Mouse (Mus musculus) embryonic facial prominence, embryonic 12.5 days (tissue): ENCODE results near the gene Gsn. TPM values are rescaled to one million over a fixed set of nuclear protein-coding genes. Genes with fewer than 3 reads are reported as not detected.

Source experiments
- ATAC-seq: fragments of 200-750 bp; cut with Nextera tagmentation; 2 replicates; pipeline ENCODE4 v1.8.0; 2017; ENCODE audit not compliant: insufficient number of reproducible peaks, insufficient read depth, low FRiP score, low TSS enrichment
- H3K27ac ChIP-seq: fragments of 300-500 bp; sonication (generic); 2 replicates; pipeline ENCODE4 v1.5.1; 2016; ENCODE audit warnings: mild to moderate bottlenecking
- H3K27me3 ChIP-seq: fragments of 300-500 bp; sonication (generic); 2 replicates; pipeline ENCODE4 v1.6.1; 2016; ENCODE audit warnings: mild to moderate bottlenecking, moderate library complexity
- H3K36me3 ChIP-seq: fragments of 300-500 bp; sonication (generic); 2 replicates; pipeline ENCODE4 v1.6.1; 2016; ENCODE audit warnings: mild to moderate bottlenecking
- H3K4me1 ChIP-seq: fragments of 300-500 bp; sonication (generic); 2 replicates; pipeline ENCODE4 v1.6.1; 2016
- H3K4me2 ChIP-seq: fragments of 300-500 bp; sonication (generic); replicated peaks from 2 replicates; pipeline ENCODE4 v1.6.1; 2016; ENCODE audit warnings: mild to moderate bottlenecking, moderate library complexity
- H3K4me3 ChIP-seq: fragments of 300-500 bp; sonication (generic); 2 replicates; pipeline ENCODE4 v1.5.1; 2016; ENCODE audit warnings: mild to moderate bottlenecking
- H3K9ac ChIP-seq: fragments of 300-500 bp; sonication (generic); 2 replicates; pipeline ENCODE4 v1.6.1; 2016; ENCODE audit warnings: mild to moderate bottlenecking, moderate library complexity
- H3K9me3 ChIP-seq: fragments of 300-500 bp; sonication (generic); 2 replicates; pipeline ENCODE4 v1.6.1; 2016; ENCODE audit warnings: mild to moderate bottlenecking, moderate library complexity
- WGBS: fragments of 180-500 bp; shearing (Covaris S2); methylation state at CpG from one replicate; pipeline ENCODE4 v1.1.7; 2016; 5-methylcytosine and 5-hydroxymethylcytosine counted together
- polyA plus RNA-seq: library from polyadenylated mRNA; unstranded; fragments of >200 nt; fragmentation: Nextera tagmentation; extraction: Ambion mirVana; gene quantifications from 2 replicates; pipeline ENCODE4 v1.2.1, GENCODE M21; 2016

Gene Gsn
- polyA plus RNA-seq, 1 experiment from 2014 or later, result 130 TPM

DNA sequence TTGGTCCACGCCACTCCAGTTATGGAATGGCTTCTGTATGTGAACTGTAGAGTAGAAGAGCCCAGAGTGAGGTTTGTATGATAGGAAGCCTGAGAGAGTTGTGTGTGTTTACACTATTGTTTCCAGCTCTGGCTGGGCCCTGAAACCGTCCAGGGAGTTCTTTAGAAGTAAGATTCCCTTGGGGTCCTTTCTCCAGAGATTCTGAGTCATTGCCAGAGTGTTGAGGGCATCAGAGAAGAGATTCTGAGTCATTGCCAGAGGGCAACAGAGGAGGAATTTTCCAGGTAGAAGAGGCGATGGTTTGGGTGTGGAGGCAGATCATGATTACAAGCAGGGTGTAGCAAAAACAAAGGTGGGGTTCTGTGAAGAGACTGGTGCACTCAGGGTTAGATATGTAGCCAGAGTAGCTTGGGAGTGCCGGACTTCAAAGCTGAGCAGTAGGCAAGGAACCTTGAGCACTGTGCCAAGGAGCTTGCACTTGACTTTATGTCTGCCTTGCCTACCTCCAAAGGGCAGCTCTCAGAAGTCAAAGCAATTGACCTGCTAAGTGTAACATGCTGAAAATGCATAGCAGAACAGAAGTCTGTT, 53.8 kb downstream of the Gsn start:
- Histone ChIP-seq H3K27me3 (no peaks in the 10 kb centered on the region), H3K9me3 (no peaks in the 10 kb centered on the region), H3K27ac (no peak overlapping the region), H3K4me2 (no peak overlapping the region), H3K4me3 (no peak overlapping the region), H3K4me1 (no peaks in the 10 kb centered on the region), H3K9ac (no peak overlapping the region), H3K36me3 (peaks cover 19% of the 10 kb centered on the region; the same call in 1 of the 2 replicates)
- 83% methylated on average over 4 of the region's 4 CpGs for WGBS
- ATAC-seq, result no peak

DNA sequence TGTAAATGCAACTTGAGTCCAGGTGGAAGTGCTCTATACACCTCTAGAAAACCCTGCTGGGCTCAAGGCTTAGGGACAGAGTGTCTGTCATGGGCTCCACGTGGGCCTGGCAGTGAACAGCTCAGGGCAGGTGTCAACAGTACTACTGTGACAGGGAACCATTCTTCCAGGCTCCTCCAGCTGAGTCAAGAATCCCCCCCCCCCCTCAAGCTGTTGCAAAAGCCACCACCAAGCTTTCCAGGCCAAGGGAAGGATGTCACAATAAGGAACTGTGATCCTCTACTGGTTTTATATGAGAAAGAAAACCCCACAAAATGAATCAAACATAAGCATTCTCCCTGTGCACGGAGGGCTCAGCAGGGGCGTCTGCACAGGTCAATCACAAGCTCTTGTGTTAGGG, 58.1 kb downstream of the Gsn start:
- Histone ChIP-seq H3K27ac (no peak overlapping the region), H3K27me3 (no peaks in the 10 kb centered on the region), H3K36me3 (no peaks in the 10 kb centered on the region; the same call in 1 of the 2 replicates), H3K4me2 (no peak overlapping the region), H3K9me3 (no peaks in the 10 kb centered on the region), H3K4me3 (no peak overlapping the region), H3K4me1 (no peaks in the 10 kb centered on the region), H3K9ac (no peak overlapping the region)
- 54% methylated on average over 3 of the region's 3 CpGs for WGBS
- ATAC-seq, result no peak

DNA sequence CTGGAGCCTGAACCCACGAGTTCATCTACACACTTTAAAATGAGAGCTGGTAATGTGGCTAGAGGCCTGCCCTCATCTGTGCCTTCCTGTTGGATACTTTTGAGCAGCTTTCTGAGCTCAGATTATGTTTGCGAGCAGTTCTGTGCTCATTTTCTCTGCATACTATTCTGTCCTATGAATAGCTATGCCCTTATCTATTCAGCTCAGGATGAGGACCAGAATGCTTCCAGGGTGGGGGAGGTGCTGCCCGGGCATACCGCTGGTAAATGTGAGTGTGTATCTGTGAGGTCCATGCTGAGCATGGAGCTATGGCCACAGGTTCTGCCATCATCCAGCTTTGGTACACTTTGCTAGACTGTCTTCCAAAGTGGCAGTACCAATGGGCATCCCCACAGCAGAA, 61.4 kb downstream of the Gsn start:
- H3K4me1 ChIP-seq, result no peaks in the 10 kb centered on the region
- H3K27ac ChIP-seq, result no peak overlapping the region
- no peak overlapping the region for H3K4me3 ChIP-seq
- H3K36me3 ChIP-seq, result 0 out of 2 replicates have a peak, but pooled peaks cover 6% of the 10 kb centered on the region
- H3K9ac ChIP-seq, result no peak overlapping the region
- WGBS, result 80% methylated on average over 4 of the region's 4 CpGs
- no peak overlapping the region for H3K4me2 ChIP-seq
- ATAC-seq, result no peak
- H3K9me3 ChIP-seq, result no peaks in the 10 kb centered on the region
- H3K27me3 ChIP-seq, result no peaks in the 10 kb centered on the region

DNA sequence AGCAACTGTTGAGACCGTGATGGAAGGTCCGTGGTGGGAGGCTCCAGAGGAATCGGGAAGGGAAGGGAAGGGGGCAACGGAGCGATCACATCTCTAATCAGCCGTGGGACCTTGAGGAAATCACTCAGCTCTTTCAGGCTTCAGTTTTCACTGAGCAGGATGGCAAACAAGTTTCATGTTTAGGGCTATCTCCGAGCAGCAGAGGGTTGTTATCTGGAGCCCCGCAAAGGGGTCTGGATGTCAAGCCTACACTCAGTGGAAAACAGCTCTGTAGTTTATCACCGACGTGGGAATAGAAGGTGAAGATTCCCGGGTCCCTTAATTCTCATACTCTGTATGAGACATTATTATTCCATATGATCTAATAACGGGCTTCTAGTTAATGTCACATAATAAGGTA, 62.2 kb downstream of the Gsn start:
- no peak for ATAC-seq
- Histone ChIP-seq H3K27me3 (no peaks in the 10 kb centered on the region), H3K36me3 (0 out of 2 replicates have a peak, but pooled peaks cover 6% of the 10 kb centered on the region), H3K27ac (no peak overlapping the region), H3K9me3 (no peaks in the 10 kb centered on the region), H3K4me1 (no peaks in the 10 kb centered on the region), H3K4me2 (no peak overlapping the region), H3K4me3 (no peak overlapping the region), H3K9ac (no peak overlapping the region)
- 81% methylated on average over 12 of the region's 12 CpGs for WGBS

DNA sequence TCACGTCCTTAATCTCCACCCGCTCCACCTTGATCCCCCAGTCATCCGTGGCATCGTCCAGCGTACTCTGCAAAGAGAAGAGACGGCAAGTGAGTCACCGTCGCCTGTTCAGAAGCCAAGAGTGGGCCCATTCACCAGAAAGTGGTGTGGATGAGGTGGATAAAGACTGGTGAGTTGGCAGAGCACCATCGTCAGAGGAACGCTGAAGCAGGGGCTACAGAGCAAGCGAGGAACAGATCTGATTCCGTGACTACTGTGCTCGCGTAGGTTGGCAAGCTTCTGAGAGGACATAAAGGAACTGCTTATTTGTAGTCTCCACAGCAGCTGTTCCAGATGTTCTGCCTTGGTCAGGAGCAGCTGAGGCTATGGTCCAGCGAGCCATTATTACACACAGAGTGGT, 64.2 kb downstream of the Gsn start:
- Histone ChIP-seq H3K4me3 (no peak overlapping the region), H3K27me3 (no peaks in the 10 kb centered on the region), H3K9ac (no peak overlapping the region), H3K4me1 (no peaks in the 10 kb centered on the region), H3K27ac (no peak overlapping the region), H3K4me2 (no peak overlapping the region), H3K9me3 (no peaks in the 10 kb centered on the region), H3K36me3 (0 out of 2 replicates have a peak, but pooled peaks cover 6% of the 10 kb centered on the region)
- 85% methylated on average over 15 of the region's 15 CpGs for WGBS
- no peak for ATAC-seq

DNA sequence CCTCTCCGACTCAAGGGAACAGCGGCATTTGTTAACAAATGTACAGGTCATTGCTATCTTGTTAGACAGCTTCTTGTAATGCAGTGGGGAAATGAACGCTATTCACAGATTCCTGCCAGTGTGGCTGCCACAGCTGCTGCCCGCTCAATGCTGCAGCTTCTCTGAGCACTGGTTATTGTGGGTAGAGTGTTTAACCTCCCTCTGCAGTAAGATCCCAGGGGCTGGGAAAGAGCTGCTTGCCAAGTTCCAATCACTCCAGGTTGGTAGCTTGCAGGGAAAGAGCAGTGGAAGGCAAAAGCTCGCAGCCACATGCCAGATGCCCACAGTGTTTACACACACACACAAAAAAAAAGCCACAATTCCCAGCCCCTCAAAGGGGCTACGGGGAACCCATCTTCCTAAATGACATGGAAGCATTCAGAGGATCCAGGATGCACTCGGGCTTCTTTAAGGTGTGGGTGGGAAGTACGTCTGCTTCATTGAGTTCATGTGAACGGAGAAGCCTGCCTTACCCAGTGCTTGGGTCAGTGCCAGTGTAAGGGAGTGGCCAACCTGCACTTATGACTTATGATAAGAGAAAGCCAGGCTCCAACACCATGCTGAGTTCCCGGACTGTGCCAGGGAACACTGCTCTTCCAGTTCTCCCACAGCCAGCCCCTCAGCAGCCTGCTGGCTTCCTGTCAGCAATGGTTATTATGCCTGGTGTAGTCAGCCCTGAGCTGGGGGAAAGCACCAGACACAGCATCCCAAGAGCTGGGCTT, 66.4 kb downstream of the Gsn start:
- no peak overlapping the region for H3K27ac ChIP-seq
- H3K9ac ChIP-seq, result no peak overlapping the region
- 77% methylated on average over 10 of the region's 10 CpGs for WGBS
- ATAC-seq, result no peak
- no peaks in the 10 kb centered on the region for H3K4me1 ChIP-seq
- no peak overlapping the region for H3K4me3 ChIP-seq
- H3K27me3 ChIP-seq, result no peaks in the 10 kb centered on the region
- no peak overlapping the region for H3K4me2 ChIP-seq
- H3K36me3 ChIP-seq, result 0 out of 2 replicates have a peak, but pooled peaks cover 6% of the 10 kb centered on the region
- no peaks in the 10 kb centered on the region for H3K9me3 ChIP-seq

DNA sequence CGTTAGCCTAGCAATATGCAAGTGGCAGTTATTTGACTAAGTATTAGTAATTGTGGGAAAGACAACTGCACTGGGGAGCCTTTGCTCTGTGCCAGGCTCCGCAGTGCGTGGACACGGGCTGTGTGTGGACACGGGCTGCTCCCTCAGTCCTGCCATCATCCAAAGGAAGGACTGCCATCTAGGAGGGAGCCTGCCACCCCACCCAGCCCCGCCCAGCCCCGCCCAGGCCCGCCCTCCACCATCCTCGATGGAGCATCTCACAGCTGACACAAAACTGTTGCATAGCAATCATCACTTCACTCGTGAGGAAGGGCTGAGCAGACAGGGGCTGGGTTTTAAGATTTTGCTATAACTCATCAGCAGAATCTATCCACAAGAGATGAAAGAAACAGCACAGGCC, 69.8 kb downstream of the Gsn start:
- 74% methylated on average over 10 of the region's 10 CpGs for WGBS
- no peak overlapping the region for H3K4me2 ChIP-seq
- no peak overlapping the region for H3K27ac ChIP-seq
- H3K27me3 ChIP-seq, result no peaks in the 10 kb centered on the region
- no peaks in the 10 kb centered on the region for H3K4me1 ChIP-seq
- H3K36me3 ChIP-seq, result no peaks in the 10 kb centered on the region
- no peak for ATAC-seq
- no peaks in the 10 kb centered on the region for H3K9me3 ChIP-seq
- H3K9ac ChIP-seq, result no peak overlapping the region
- no peak overlapping the region for H3K4me3 ChIP-seq

DNA sequence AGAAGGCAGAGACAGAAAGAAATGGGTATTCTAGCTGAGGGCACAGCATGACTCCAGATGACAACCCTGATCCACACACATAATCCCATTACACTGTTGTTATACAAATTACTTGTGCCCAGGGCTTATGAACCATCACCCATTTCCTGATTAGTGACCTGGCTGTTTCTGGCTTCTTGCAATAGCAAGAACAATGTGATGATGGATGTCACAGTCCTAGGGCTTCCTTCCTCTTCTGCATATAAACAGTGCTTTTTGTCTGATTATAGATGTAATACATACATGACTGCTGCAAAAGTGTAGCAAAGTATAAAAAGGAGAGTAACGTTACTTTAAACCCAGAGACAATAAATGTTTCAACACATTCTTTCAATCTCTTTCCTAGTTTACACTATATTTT, 70.8 kb downstream of the Gsn start:
- Histone ChIP-seq H3K36me3 (no peaks in the 10 kb centered on the region), H3K9ac (no peak overlapping the region), H3K4me2 (no peak overlapping the region), H3K9me3 (no peaks in the 10 kb centered on the region), H3K4me3 (no peak overlapping the region), H3K27ac (no peak overlapping the region), H3K4me1 (no peaks in the 10 kb centered on the region), H3K27me3 (no peaks in the 10 kb centered on the region)
- 67% methylated on average over 1 of the region's 1 CpGs for WGBS
- no peak for ATAC-seq

DNA sequence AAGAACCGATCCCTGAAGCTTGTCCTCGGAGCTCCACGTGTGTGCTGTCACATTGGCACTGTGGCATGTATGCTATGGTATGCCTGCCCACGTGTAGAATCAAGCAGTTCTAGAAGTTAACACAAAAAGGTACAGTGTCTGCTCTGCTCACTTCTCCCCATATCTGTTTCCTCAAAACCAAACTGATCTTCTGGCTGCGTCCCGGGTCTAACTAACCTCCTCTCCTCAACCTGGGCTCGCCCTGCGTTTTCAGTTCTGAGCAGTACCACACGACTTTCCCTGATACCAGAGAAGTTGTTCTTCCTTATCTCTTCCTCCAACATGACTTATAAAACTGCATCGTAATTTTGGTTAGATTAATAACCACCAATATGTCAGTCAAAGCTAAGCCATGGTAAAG, 71.4 kb downstream of the Gsn start:
- no peaks in the 10 kb centered on the region for H3K27me3 ChIP-seq
- WGBS, result 67% methylated on average over 10 of the region's 10 CpGs

DNA sequence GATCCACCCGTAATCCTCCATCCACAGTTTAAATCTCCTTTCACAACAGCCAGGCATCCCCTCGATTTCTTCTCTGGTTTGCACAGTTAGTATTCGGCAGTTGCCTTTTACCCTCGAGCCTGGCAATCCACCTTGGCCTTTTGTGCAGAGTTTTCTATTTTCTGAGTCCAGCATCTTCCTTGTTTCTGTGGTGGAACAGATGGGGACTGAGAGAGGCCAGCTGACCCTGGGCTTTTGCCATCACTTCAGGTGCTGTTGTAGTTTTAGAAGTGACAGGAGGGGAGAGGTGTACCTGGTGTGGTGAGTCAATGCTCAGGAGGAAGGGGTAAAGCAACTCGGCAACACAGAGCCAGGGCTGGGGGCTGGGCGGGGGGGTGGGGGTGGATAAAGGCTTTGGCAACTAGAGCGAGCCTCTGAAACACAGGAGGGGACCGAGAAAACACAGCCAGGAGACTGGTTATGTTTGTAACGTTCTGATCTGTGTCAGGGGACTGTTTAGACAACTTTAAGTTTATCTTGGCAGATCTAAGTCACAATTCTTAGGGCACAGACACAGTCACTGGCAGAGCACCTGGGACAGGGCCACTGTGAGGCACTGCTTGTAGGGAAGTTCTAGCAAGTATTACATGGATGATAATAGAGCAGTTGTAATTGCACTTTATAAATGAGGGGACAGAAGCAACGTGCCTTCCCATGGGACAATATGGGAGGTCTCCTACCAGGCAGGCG, 72.0 kb downstream of the Gsn start:
- ATAC-seq, result no peak
- no peak overlapping the region for H3K9ac ChIP-seq
- H3K27me3 ChIP-seq, result no peaks in the 10 kb centered on the region
- H3K4me3 ChIP-seq, result no peak overlapping the region
- 43% methylated on average over 11 of the region's 11 CpGs for WGBS
- no peaks in the 10 kb centered on the region for H3K9me3 ChIP-seq
- H3K4me1 ChIP-seq, result no peaks in the 10 kb centered on the region
- no peak overlapping the region for H3K27ac ChIP-seq
- H3K4me2 ChIP-seq, result no peak overlapping the region
- H3K36me3 ChIP-seq, result no peaks in the 10 kb centered on the region

More for the DNA sequence above, 71.4 kb downstream of the Gsn start:
- no peak overlapping the region for H3K27ac ChIP-seq
- no peak for ATAC-seq
- H3K4me1 ChIP-seq, result no peaks in the 10 kb centered on the region
- H3K9ac ChIP-seq, result no peak overlapping the region
- no peak overlapping the region for H3K4me3 ChIP-seq
- no peaks in the 10 kb centered on the region for H3K36me3 ChIP-seq
- no peaks in the 10 kb centered on the region for H3K9me3 ChIP-seq
- H3K4me2 ChIP-seq, result no peak overlapping the region

DNA sequence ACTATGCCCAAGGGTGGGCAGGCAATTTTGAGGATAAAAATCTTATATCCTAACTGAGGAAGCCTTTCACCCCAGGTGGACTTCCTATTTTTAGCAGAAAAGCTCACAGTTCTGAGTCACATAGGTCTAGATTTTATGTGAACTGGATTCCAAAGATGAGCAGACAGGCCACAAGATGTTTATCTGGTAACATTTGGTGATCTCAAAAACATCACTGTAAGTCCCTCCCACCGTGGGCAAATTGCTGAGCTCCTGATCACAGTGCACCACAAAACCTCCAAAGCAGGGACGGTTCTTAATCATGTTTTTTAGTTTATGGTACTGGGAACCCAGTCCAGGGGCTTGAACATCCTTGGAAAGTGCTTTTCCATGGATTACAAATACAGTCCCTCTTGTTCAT, 72.9 kb downstream of the Gsn start:
- H3K4me3 ChIP-seq, result no peak overlapping the region
- H3K4me1 ChIP-seq, result no peaks in the 10 kb centered on the region
- ATAC-seq, result no peak
- H3K36me3 ChIP-seq, result no peaks in the 10 kb centered on the region
- H3K4me2 ChIP-seq, result no peak overlapping the region
- H3K9me3 ChIP-seq, result no peaks in the 10 kb centered on the region
- H3K27ac ChIP-seq, result no peak overlapping the region
- WGBS, result 85% methylated on average over 2 of the region's 2 CpGs
- no peak overlapping the region for H3K9ac ChIP-seq
- H3K27me3 ChIP-seq, result no peaks in the 10 kb centered on the region

DNA sequence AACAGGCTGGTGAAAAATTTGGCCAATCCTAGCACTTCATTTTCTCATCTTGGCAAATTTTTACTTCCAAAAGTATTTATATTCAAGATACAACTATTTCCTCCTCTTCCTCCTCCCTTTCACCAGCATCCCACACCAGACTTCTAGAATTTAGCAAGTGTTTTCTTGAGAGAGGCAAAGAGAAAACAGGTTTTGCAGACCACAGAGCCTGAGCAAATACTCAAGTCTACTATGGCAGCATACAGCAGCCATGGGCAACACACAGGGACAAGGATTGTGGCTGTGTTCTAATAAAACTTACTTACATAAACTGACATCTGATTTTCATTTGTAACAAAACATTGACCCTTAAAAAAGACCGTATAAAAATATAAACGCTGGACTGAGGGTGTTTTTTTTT, 75.0 kb downstream of the Gsn start:
- Histone ChIP-seq H3K27ac (no peak overlapping the region), H3K4me2 (no peak overlapping the region), H3K27me3 (no peaks in the 10 kb centered on the region), H3K9me3 (no peaks in the 10 kb centered on the region), H3K36me3 (no peaks in the 10 kb centered on the region), H3K9ac (no peak overlapping the region), H3K4me1 (peaks cover 8% of the 10 kb centered on the region), H3K4me3 (no peak overlapping the region)
- WGBS, result 51% methylated on average over 2 of the region's 2 CpGs
- no peak for ATAC-seq
